Mouse (Mus musculus) heart, postnatal 0 days (tissue): Measurements from ENCODE around the gene 1700016D06Rik.

Source experiments
- CTCF ChIP-seq: IDR thresholded peaks from 2 replicates; pipeline ENCODE4 v1.5.1; 2016; ENCODE audit warnings: antibody characterized with exemption, control low read depth, low read depth
- EP300 ChIP-seq: IDR thresholded peaks from 2 replicates; pipeline ENCODE4 v1.6.1; 2016; ENCODE audit warnings: antibody characterized with exemption, low read depth

DNA sequence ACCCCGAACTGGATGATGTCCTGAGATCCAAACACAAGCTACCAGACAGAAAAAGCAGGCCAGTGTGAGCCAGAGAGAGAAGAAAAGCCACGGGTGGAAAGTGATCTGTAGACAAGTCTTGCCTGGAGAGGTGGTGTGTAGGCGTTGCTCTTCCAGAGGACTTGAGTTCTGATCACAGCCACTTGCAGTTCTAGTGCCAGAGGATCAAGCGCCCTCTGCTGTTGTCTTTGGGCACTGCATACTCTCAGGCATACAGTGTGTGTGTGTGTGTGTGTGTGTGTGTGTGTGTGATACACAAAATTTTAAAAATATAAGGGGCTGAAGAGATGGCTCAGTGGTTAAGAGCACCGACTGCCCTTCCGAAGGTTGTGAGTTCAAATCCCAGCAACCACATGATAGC, 11.4 kb upstream of the 1700016D06Rik start:
- TF ChIP-seq CTCF (peak; percentile 41), EP300 (no peak)
